Mouse (Mus musculus): ENCODE measurements around the gene Setd1b. TPM values are rescaled to one million over a fixed set of nuclear protein-coding genes. Genes with fewer than 3 reads are reported as not detected.
"Not testable (repeated sequence)": the region's sequence is repeated elsewhere in the genome, so short reads cannot be mapped to it uniquely, and the experiment has no call there.

Gene Setd1b
- total and polyA plus RNA-seq, 2 experiments from 2014 or later: 5.9 to 8.8 TPM

GRCm38 (mm10) chr5:123194856-123195255 is 52.9 kb downstream of the Setd1b start:
- no peak overlapping the region for H3K9ac ChIP-seq (replicated peaks; ENCODE audit: low read length, poor library complexity, severe bottlenecking)
- H3K9me3 ChIP-seq (ENCODE audit: low read length): no peaks in the 10 kb centered on the region
- DNase-seq (ENCODE audit: low spot score): no peak
- no peak for ATAC-seq (ENCODE audit: low FRiP score)
- no peak overlapping the region for H3K4me3 ChIP-seq (ENCODE audit: low read depth, low read length)
- TF ChIP-seq CTCF (IDR thresholded peaks at IDR 0.05): no peak
- no peaks in the 10 kb centered on the region for H3K27me3 ChIP-seq (ENCODE audit: insufficient read depth, low read length)
- no peaks in the 10 kb centered on the region for H3K4me1 ChIP-seq (ENCODE audit: insufficient read depth, low read length)
- WGBS: 87% methylated on average over 6 of the region's 6 CpGs
- no peaks in the 10 kb centered on the region for H3K36me3 ChIP-seq (ENCODE audit: insufficient read depth, low read length)
- no peak overlapping the region for H3K27ac ChIP-seq (ENCODE audit: low read depth, low read length)
- H3K4me2 ChIP-seq (ENCODE audit: low read depth, low read length, poor library complexity, severe bottlenecking): no peak overlapping the region

- Histone ChIP-seq H3K36me3 (ENCODE audit: insufficient read depth, low read length) (no peaks in the 10 kb centered on the region), H3K4me1 (ENCODE audit: insufficient read depth, low read length) (no peaks in the 10 kb centered on the region), H3K4me2 (ENCODE audit: low read depth, low read length, poor library complexity, severe bottlenecking) (no peak overlapping the region), H3K27ac (ENCODE audit: low read depth, low read length) (no peak overlapping the region), H3K9ac (replicated peaks; ENCODE audit: low read length, poor library complexity, severe bottlenecking) (no peak overlapping the region), H3K27me3 (ENCODE audit: insufficient read depth, low read length) (no peaks in the 10 kb centered on the region), H3K9me3 (ENCODE audit: low read length) (no peaks in the 10 kb centered on the region), H3K4me3 (ENCODE audit: low read depth, low read length) (no peak overlapping the region)
- no peak for TF ChIP-seq CTCF (IDR thresholded peaks at IDR 0.05)
- DNase-seq (ENCODE audit: low spot score): no peak
- ATAC-seq (ENCODE audit: low FRiP score): no peak
- 92% methylated on average over 16 of the region's 16 CpGs for WGBS
Measured at GRCm38 (mm10) chr5:123195500-123196000, 53.6 kb downstream of the Setd1b start.

- Histone ChIP-seq H3K36me3 (ENCODE audit: insufficient read depth, low read length) (no peaks in the 10 kb centered on the region), H3K9ac (replicated peaks; ENCODE audit: low read length, poor library complexity, severe bottlenecking) (no peak overlapping the region), H3K4me3 (ENCODE audit: low read depth, low read length) (no peak overlapping the region), H3K4me2 (ENCODE audit: low read depth, low read length, poor library complexity, severe bottlenecking) (no peak overlapping the region), H3K4me1 (ENCODE audit: insufficient read depth, low read length) (no peaks in the 10 kb centered on the region), H3K27me3 (ENCODE audit: insufficient read depth, low read length) (no peaks in the 10 kb centered on the region), H3K9me3 (ENCODE audit: low read length) (no peaks in the 10 kb centered on the region), H3K27ac (ENCODE audit: low read depth, low read length) (no peak overlapping the region)
- DNase-seq (ENCODE audit: low spot score) (no peak), ATAC-seq (ENCODE audit: low FRiP score) (no peak)
- TF ChIP-seq CTCF (IDR thresholded peaks at IDR 0.05): no peak
- 80% methylated on average over 4 of the region's 4 CpGs for WGBS
Measured at GRCm38 (mm10) chr5:123196746-123197145, 54.8 kb downstream of the Setd1b start.

GRCm38 (mm10) chr5:123198523-123198922 is 56.5 kb downstream of the Setd1b start:
- Histone ChIP-seq H3K4me2 (ENCODE audit: low read depth, low read length, poor library complexity, severe bottlenecking) (no peak overlapping the region), H3K36me3 (ENCODE audit: insufficient read depth, low read length) (no peaks in the 10 kb centered on the region), H3K27ac (ENCODE audit: low read depth, low read length) (no peak overlapping the region), H3K27me3 (ENCODE audit: insufficient read depth, low read length) (no peaks in the 10 kb centered on the region), H3K9ac (replicated peaks; ENCODE audit: low read length, poor library complexity, severe bottlenecking) (no peak overlapping the region), H3K9me3 (ENCODE audit: low read length) (no peaks in the 10 kb centered on the region), H3K4me3 (ENCODE audit: low read depth, low read length) (no peak overlapping the region), H3K4me1 (ENCODE audit: insufficient read depth, low read length) (no peaks in the 10 kb centered on the region)
- WGBS: 90% methylated on average over 4 of the region's 4 CpGs
- ATAC-seq (ENCODE audit: low FRiP score) (no peak), DNase-seq (ENCODE audit: low spot score) (no peak)
- TF ChIP-seq CTCF (IDR thresholded peaks at IDR 0.05): no peak

GRCm38 (mm10) chr5:123200816-123201522 is 59.0 kb downstream of the Setd1b start:
- not testable (repeated sequence) for DNase-seq (ENCODE audit: low spot score); H3K27me3 ChIP-seq (ENCODE audit: insufficient read depth, low read length); H3K9me3 ChIP-seq (ENCODE audit: low read length); H3K27ac ChIP-seq (ENCODE audit: low read depth, low read length); ATAC-seq (ENCODE audit: low FRiP score); H3K4me3 ChIP-seq (ENCODE audit: low read depth, low read length); H3K9ac ChIP-seq (replicated peaks; ENCODE audit: low read length, poor library complexity, severe bottlenecking); H3K4me2 ChIP-seq (ENCODE audit: low read depth, low read length, poor library complexity, severe bottlenecking); H3K36me3 ChIP-seq (ENCODE audit: insufficient read depth, low read length); H3K4me1 ChIP-seq (ENCODE audit: insufficient read depth, low read length)
- WGBS: 85% methylated on average over 5 of the region's 7 CpGs

DNA sequence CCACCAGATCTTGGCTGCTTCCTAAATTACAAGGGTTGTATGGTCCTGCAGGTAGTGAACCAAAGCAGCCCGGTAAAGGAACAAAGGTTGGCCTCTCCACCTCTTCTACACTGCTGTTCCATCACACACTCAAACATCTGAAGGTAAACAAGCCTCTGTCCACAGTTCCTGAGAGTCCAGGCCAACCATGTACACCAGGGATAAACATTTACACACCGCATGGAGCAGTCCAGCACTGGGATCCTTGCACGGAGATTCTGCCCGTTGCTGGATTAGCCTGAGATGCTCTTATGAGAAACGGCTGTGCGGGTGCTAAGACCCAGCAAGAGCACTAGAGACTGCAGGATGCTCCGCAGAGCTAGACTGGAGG is 59.5 kb downstream of the Setd1b start:
- DNase-seq (ENCODE audit: low spot score) (no peak), ATAC-seq (ENCODE audit: low FRiP score) (no peak)
- 84% methylated on average over 7 of the region's 7 CpGs for WGBS
- Histone ChIP-seq H3K4me1 (ENCODE audit: insufficient read depth, low read length) (no peaks in the 10 kb centered on the region), H3K27me3 (ENCODE audit: insufficient read depth, low read length) (no peaks in the 10 kb centered on the region), H3K27ac (ENCODE audit: low read depth, low read length) (no peak overlapping the region), H3K9me3 (ENCODE audit: low read length) (no peaks in the 10 kb centered on the region), H3K9ac (replicated peaks; ENCODE audit: low read length, poor library complexity, severe bottlenecking) (no peak overlapping the region), H3K4me3 (ENCODE audit: low read depth, low read length) (no peak overlapping the region), H3K4me2 (ENCODE audit: low read depth, low read length, poor library complexity, severe bottlenecking) (no peak overlapping the region), H3K36me3 (ENCODE audit: insufficient read depth, low read length) (no peaks in the 10 kb centered on the region)
- no peak for TF ChIP-seq CTCF (IDR thresholded peaks at IDR 0.05)
